Mouse (Mus musculus) forebrain, embryonic 14.5 days (tissue): Measurements from ENCODE around the gene Olfr64. TPM values are rescaled to one million over a fixed set of nuclear protein-coding genes. Genes with fewer than 3 reads are reported as not detected.

Source experiments
- ATAC-seq: fragments of 200-750 bp; cut with Nextera tagmentation; 2 replicates; pipeline ENCODE4 v1.8.0; 2017; ENCODE audit warnings: mild to moderate bottlenecking, moderate library complexity
- DNase-seq: peaks from one replicate; pipeline ENCODE4 v3.0.0-alpha.2; 2015; ENCODE audit warnings: low spot score
- H3K27ac ChIP-seq: fragments of 300-500 bp; sonication (generic); 2 replicates; pipeline ENCODE4 v1.5.1; 2014; ENCODE audit warnings: low read depth, mild to moderate bottlenecking, control low read depth, low read length, moderate library complexity
- H3K27me3 ChIP-seq: fragments of 300-500 bp; sonication (generic); replicated peaks from 2 replicates; pipeline ENCODE4 v1.6.1; 2014; ENCODE audit warnings: low read length, control low read depth, mixed read lengths; ENCODE audit not compliant: control insufficient read depth, insufficient read depth
- H3K36me3 ChIP-seq: fragments of 300-500 bp; sonication (generic); 2 replicates; pipeline ENCODE4 v1.6.1; 2014; ENCODE audit warnings: low read length, control low read depth; ENCODE audit not compliant: control insufficient read depth, insufficient read depth
- H3K4me1 ChIP-seq: fragments of 300-500 bp; sonication (generic); 2 replicates; pipeline ENCODE4 v1.6.1; 2014; ENCODE audit warnings: antibody characterized with exemption, low read length, control low read depth; ENCODE audit not compliant: control insufficient read depth, insufficient read depth
- H3K4me2 ChIP-seq: fragments of 300-500 bp; sonication (generic); 2 replicates; pipeline ENCODE4 v1.6.1; 2014; ENCODE audit warnings: mild to moderate bottlenecking, control low read depth, low read length
- H3K4me3 ChIP-seq: fragments of 300-500 bp; sonication (generic); 2 replicates; pipeline ENCODE4 v1.5.1; 2014; ENCODE audit warnings: low read depth, low read length, control low read depth
- H3K9ac ChIP-seq: fragments of 300-500 bp; sonication (generic); 2 replicates; pipeline ENCODE4 v1.6.1; 2014; ENCODE audit warnings: mild to moderate bottlenecking, low read length, control low read depth, moderate library complexity
- H3K9me3 ChIP-seq: fragments of 300-500 bp; sonication (generic); replicated peaks from 2 replicates; pipeline ENCODE4 v1.6.1; 2016; ENCODE audit warnings: low read length, control low read depth, mixed read lengths; ENCODE audit not compliant: control insufficient read depth
- WGBS: fragments of 180-500 bp; shearing (Covaris S2); extraction: QIAGEN DNeasy Blood & Tissue Kit; methylation state at CpG from one replicate; pipeline ENCODE4 v1.1.7; 2014; 5-methylcytosine and 5-hydroxymethylcytosine counted together
- polyA plus RNA-seq: library from polyadenylated mRNA; unstranded; fragments of >200 nt; fragmentation: Nextera tagmentation; extraction: Ambion mirVana; gene quantifications from 2 replicates; pipeline ENCODE4 v1.2.1, GENCODE M21; 2014

Gene Olfr64
- not detected in 2 replicates for polyA plus RNA-seq

- DNase-seq = no peak
- no peaks in the 10 kb centered on the region for H3K27me3 ChIP-seq
- H3K9me3 ChIP-seq = no peaks in the 10 kb centered on the region
- H3K4me2 ChIP-seq = no peak within 1 kb of the TSS
- 86% methylated on average over 1 of the region's 1 CpGs for WGBS
- no peak within 1 kb of the TSS for H3K27ac ChIP-seq
- H3K4me1 ChIP-seq = no peaks in the 10 kb centered on the region
- ATAC-seq = no peak
- H3K9ac ChIP-seq = no peak within 1 kb of the TSS
- H3K36me3 ChIP-seq = no peaks in the 10 kb centered on the region
- H3K4me3 ChIP-seq = no peak within 1 kb of the TSS
Observed at GRCm38 (mm10) chr7:103894385-103894784, at the start of gene Olfr64. TSS of gene Olfr64 (minus strand) at chr7:103894485.

- no peak overlapping the region for H3K27ac ChIP-seq
- H3K27me3 ChIP-seq = no peaks in the 10 kb centered on the region
- H3K4me1 ChIP-seq = no peaks in the 10 kb centered on the region
- no peak overlapping the region for H3K4me2 ChIP-seq
- H3K9ac ChIP-seq = no peak overlapping the region
- DNase-seq = peak; percentile 56
- H3K36me3 ChIP-seq = no peaks in the 10 kb centered on the region
- no peak overlapping the region for H3K4me3 ChIP-seq
- no peak for ATAC-seq
- WGBS = 25% methylated on average over 2 of the region's 2 CpGs
- H3K9me3 ChIP-seq = no peaks in the 10 kb centered on the region
Observed at GRCm38 (mm10) chr7:103942730-103943129, 48.4 kb upstream of the Olfr64 start.

- H3K27ac ChIP-seq = no peak within 1 kb of the TSS
- DNase-seq (no peak), ATAC-seq (no peak)
- H3K36me3 ChIP-seq = no peaks in the 10 kb centered on the region
- no peak within 1 kb of the TSS for H3K4me3 ChIP-seq
- H3K4me2 ChIP-seq = no peak within 1 kb of the TSS
- no peaks in the 10 kb centered on the region for H3K9me3 ChIP-seq
- no peaks in the 10 kb centered on the region for H3K4me1 ChIP-seq
- 89% methylated on average over 2 of the region's 2 CpGs for WGBS
- H3K9ac ChIP-seq = no peak within 1 kb of the TSS
- H3K27me3 ChIP-seq = no peaks in the 10 kb centered on the region
Observed at GRCm38 (mm10) chr7:103934264-103934663, 40.0 kb upstream of the Olfr64 start, which contains the start of gene Olfr632. TSS of gene Olfr632 (plus strand) at chr7:103934347.

- Histone ChIP-seq H3K9me3 (no peaks in the 10 kb centered on the region), H3K27me3 (no peaks in the 10 kb centered on the region), H3K4me1 (no peaks in the 10 kb centered on the region), H3K9ac (no peak within 1 kb of the TSS), H3K36me3 (no peaks in the 10 kb centered on the region), H3K27ac (no peak within 1 kb of the TSS), H3K4me2 (no peak within 1 kb of the TSS), H3K4me3 (no peak within 1 kb of the TSS)
- ATAC-seq = no peak
- no peak for DNase-seq
Observed at GRCm38 (mm10) chr7:103928525-103928924, 34.2 kb upstream of the Olfr64 start, which contains the start of gene Olfr631. TSS of gene Olfr631 (plus strand) at chr7:103928825.

- Histone ChIP-seq H3K27ac (no peak overlapping the region), H3K27me3 (no peaks in the 10 kb centered on the region), H3K4me2 (no peak overlapping the region), H3K9me3 (no peaks in the 10 kb centered on the region), H3K4me1 (no peaks in the 10 kb centered on the region), H3K9ac (no peak overlapping the region), H3K36me3 (no peaks in the 10 kb centered on the region), H3K4me3 (no peak overlapping the region)
- ATAC-seq = no peak
- no peak for DNase-seq
Observed at GRCm38 (mm10) chr7:103915338-103915737, 21.1 kb upstream of the Olfr64 start.

- Histone ChIP-seq H3K4me2 (no peak overlapping the region), H3K4me3 (no peak overlapping the region), H3K36me3 (no peaks in the 10 kb centered on the region), H3K9ac (no peak overlapping the region), H3K27ac (no peak overlapping the region), H3K27me3 (no peaks in the 10 kb centered on the region), H3K4me1 (no peaks in the 10 kb centered on the region), H3K9me3 (no peaks in the 10 kb centered on the region)
- ATAC-seq = no peak
- WGBS = 44% methylated on average over 8 of the region's 8 CpGs
- no peak for DNase-seq
Observed at GRCm38 (mm10) chr7:103912969-103913511, 18.8 kb upstream of the Olfr64 start.

- Histone ChIP-seq H3K4me2 (no peak overlapping the region), H3K9me3 (no peaks in the 10 kb centered on the region), H3K9ac (no peak overlapping the region), H3K36me3 (no peaks in the 10 kb centered on the region), H3K27me3 (no peaks in the 10 kb centered on the region), H3K4me1 (no peaks in the 10 kb centered on the region), H3K27ac (no peak overlapping the region), H3K4me3 (no peak overlapping the region)
- no peak for DNase-seq
- WGBS = 59% methylated on average over 3 of the region's 3 CpGs
- no peak for ATAC-seq
Observed at GRCm38 (mm10) chr7:103910047-103910446, 15.8 kb upstream of the Olfr64 start.

GRCm38 (mm10) chr7:103903187-103903586, 8.9 kb upstream of the Olfr64 start, which contains the start of gene Olfr65:
TSS of gene Olfr65 (plus strand) at chr7:103903487.
- H3K4me1 ChIP-seq = no peaks in the 10 kb centered on the region
- no peak within 1 kb of the TSS for H3K4me2 ChIP-seq
- WGBS = 88% methylated on average over 2 of the region's 2 CpGs
- no peak within 1 kb of the TSS for H3K9ac ChIP-seq
- H3K9me3 ChIP-seq = no peaks in the 10 kb centered on the region
- no peak within 1 kb of the TSS for H3K27ac ChIP-seq
- no peak within 1 kb of the TSS for H3K4me3 ChIP-seq
- ATAC-seq (no peak), DNase-seq (no peak)
- no peaks in the 10 kb centered on the region for H3K27me3 ChIP-seq
- H3K36me3 ChIP-seq = no peaks in the 10 kb centered on the region

GRCm38 (mm10) chr7:103886152-103886551, 8.1 kb downstream of the Olfr64 start, which contains the start of gene Olfr66:
TSS of gene Olfr66 (minus strand) at chr7:103886252.
- Histone ChIP-seq H3K4me1 (no peaks in the 10 kb centered on the region), H3K9me3 (no peaks in the 10 kb centered on the region), H3K27me3 (no peaks in the 10 kb centered on the region), H3K36me3 (no peaks in the 10 kb centered on the region), H3K4me3 (no peak within 1 kb of the TSS), H3K9ac (no peak within 1 kb of the TSS), H3K4me2 (no peak within 1 kb of the TSS), H3K27ac (no peak within 1 kb of the TSS)
- no peak for DNase-seq
- ATAC-seq = no peak
